Mouse (Mus musculus) limb, embryonic 10.5 days (tissue): ENCODE measurements at regions not wholly inside any gene's neighbourhood (a gene's known extent, or its start where the extent isn't known, plus 50 kb on each side); places are given as distances from the start of the nearest gene placed in this dataset.

ENCODE experiments used
- DNase-seq: peaks from one replicate; pipeline ENCODE4 v3.0.0-alpha.2; 2017; ENCODE audit warnings: low spot score
- H3K27ac ChIP-seq: fragments of 300-500 bp; sonication (generic); 2 replicates; pipeline ENCODE4 v1.5.1; 2016; ENCODE audit warnings: mild to moderate bottlenecking
- H3K27me3 ChIP-seq: fragments of 300-500 bp; sonication (generic); 2 replicates; pipeline ENCODE4 v1.6.1; 2016; ENCODE audit warnings: low read depth, mild to moderate bottlenecking; ENCODE audit not compliant: poor library complexity, severe bottlenecking
- H3K36me3 ChIP-seq: fragments of 300-500 bp; sonication (generic); 2 replicates; pipeline ENCODE4 v1.6.1; 2016; ENCODE audit warnings: mild to moderate bottlenecking, moderate library complexity
- H3K4me1 ChIP-seq: fragments of 300-500 bp; sonication (generic); 2 replicates; pipeline ENCODE4 v1.6.1; 2016
- H3K4me3 ChIP-seq: fragments of 300-500 bp; sonication (generic); 2 replicates; pipeline ENCODE4 v1.5.1; 2016; ENCODE audit warnings: mild to moderate bottlenecking, moderate library complexity
- H3K9me3 ChIP-seq: fragments of 300-500 bp; sonication (generic); replicated peaks from 2 replicates; pipeline ENCODE4 v1.6.1; 2016; ENCODE audit warnings: mild to moderate bottlenecking
- WGBS: fragments of 180-500 bp; shearing (Covaris S2); methylation state at CpG from one replicate; pipeline ENCODE4 v1.1.7; 2016; 5-methylcytosine and 5-hydroxymethylcytosine counted together

DNA sequence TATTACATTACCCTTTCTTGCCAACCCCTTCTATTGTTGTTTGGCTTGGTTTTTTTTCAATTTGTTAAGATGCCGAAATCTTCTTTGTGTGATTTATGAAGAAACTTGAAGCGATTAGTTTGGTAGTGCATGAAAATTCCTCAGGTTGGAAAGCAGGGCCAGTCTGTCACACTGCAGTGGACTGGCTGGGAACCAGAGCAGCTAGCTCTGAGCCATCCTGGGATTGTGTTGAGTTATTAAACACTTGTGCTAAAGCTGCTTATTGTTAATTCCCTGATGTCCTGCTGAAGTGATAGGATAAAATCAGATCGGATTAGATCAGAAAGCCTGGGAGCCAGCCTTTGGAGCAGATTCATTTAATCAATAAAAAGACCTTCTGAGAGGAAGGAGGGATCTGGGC, 180.4 kb upstream of the Tle1 start:
- no peaks in the 10 kb centered on the region for H3K36me3 ChIP-seq
- no peak overlapping the region for H3K27ac ChIP-seq
- no peak overlapping the region for H3K4me3 ChIP-seq
- H3K9me3 ChIP-seq: no peaks in the 10 kb centered on the region
- no peaks in the 10 kb centered on the region for H3K27me3 ChIP-seq
- peaks cover 5% of the 10 kb centered on the region; the same call in 1 of the 2 replicates for H3K4me1 ChIP-seq
- DNase-seq: no peak
- WGBS: 80% methylated on average over 3 of the region's 3 CpGs

DNA sequence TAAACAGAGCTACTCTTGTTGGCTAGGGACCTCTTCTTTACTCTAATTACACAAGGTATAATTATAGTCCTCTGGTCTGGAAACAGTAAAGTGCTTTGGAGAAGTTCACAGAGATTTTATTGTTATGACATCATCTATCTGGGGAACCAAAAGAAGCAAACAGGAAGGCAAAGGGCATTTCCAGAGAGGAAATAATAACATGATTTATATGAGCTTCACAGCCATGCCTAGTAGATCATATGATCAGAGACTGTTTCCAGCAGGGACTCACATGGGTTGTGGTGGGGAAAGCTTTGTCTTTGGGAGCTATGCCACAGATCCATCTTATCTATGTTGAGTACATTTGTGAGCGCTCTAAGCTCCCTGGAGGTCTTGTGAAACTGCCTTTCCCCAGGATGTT, 178.8 kb upstream of the Tle1 start:
- H3K36me3 ChIP-seq: no peaks in the 10 kb centered on the region
- no peaks in the 10 kb centered on the region for H3K9me3 ChIP-seq
- WGBS: 93% methylated on average over 1 of the region's 1 CpGs
- no peak for DNase-seq
- H3K27me3 ChIP-seq: no peaks in the 10 kb centered on the region
- no peak overlapping the region for H3K4me3 ChIP-seq
- no peak overlapping the region for H3K27ac ChIP-seq
- 0 out of 2 replicates have a peak, but pooled peaks cover 2% of the 10 kb centered on the region for H3K4me1 ChIP-seq

DNA sequence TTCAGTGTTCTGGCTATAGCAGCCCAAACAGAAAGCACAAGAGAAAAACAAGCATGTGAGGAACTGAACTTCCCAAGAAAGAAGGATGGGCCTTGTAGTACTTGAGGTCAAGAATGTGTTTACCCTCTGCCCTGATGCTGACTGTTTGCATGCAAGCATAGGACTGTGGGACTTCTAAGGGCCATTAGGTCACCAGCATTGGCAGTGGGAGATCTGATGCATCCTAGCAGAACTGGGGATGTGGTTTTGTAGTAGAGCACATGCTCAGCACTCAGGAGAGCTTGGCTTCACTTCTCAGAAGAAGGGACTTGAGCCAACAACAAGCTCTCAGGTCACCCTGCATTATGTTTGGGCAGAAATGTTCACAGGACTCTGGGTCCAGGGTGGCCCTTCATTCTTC, 178.3 kb upstream of the Tle1 start:
- no peaks in the 10 kb centered on the region for H3K36me3 ChIP-seq
- 0 out of 2 replicates have a peak, but pooled peaks cover 2% of the 10 kb centered on the region for H3K4me1 ChIP-seq
- H3K9me3 ChIP-seq: no peaks in the 10 kb centered on the region
- no peak overlapping the region for H3K4me3 ChIP-seq
- DNase-seq: no peak
- H3K27ac ChIP-seq: no peak overlapping the region
- H3K27me3 ChIP-seq: no peaks in the 10 kb centered on the region

DNA sequence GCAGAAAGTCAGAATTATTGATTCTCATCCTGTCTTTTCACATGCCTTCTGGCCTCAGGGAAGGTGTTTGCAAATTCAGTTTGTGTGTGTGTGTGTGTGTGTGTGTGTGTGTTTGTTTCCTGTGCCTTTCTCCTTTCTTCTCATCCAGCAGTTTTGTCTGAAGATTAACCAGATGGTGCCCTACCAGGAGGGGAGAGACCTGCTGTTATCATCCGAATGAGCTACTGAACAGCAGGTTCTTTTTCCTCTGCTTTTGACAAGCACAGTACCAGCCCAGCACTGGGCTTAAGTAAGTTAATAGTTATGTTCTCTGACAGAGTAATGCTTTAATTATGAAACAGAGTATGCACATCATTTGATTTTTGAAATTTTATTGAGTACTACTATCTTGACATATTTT, 176.8 kb upstream of the Tle1 start:
- Histone ChIP-seq H3K36me3 (no peaks in the 10 kb centered on the region), H3K27me3 (no peaks in the 10 kb centered on the region), H3K9me3 (no peaks in the 10 kb centered on the region), H3K4me3 (no peak overlapping the region), H3K4me1 (no peaks in the 10 kb centered on the region), H3K27ac (no peak overlapping the region)
- DNase-seq: no peak
- 68% methylated on average over 1 of the region's 1 CpGs for WGBS

DNA sequence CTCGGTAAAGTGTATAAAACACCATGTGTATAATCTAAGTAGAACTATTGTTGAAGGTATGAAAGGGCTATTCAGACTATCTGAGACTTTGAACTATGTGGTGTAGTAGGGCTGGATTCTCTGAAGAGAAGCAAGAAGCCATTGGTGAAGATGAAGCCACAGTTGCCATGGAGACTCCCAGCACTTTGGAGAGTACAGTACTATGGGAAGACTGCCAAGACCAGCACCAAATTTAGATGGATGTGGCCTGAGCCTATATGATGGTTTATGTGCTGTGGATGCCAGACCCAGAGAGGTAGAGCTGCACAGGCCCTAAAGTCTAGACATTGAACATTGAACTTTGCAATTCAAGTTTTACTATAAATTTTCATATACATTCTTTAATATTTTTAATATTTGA, 151.3 kb upstream of the Tle1 start:
- H3K27me3 ChIP-seq: no peaks in the 10 kb centered on the region
- no peaks in the 10 kb centered on the region for H3K36me3 ChIP-seq
- H3K4me3 ChIP-seq: no peak overlapping the region
- DNase-seq: no peak
- no peak overlapping the region for H3K27ac ChIP-seq
- WGBS: 81% methylated on average over 1 of the region's 1 CpGs
- no peaks in the 10 kb centered on the region for H3K4me1 ChIP-seq
- H3K9me3 ChIP-seq: no peaks in the 10 kb centered on the region

DNA sequence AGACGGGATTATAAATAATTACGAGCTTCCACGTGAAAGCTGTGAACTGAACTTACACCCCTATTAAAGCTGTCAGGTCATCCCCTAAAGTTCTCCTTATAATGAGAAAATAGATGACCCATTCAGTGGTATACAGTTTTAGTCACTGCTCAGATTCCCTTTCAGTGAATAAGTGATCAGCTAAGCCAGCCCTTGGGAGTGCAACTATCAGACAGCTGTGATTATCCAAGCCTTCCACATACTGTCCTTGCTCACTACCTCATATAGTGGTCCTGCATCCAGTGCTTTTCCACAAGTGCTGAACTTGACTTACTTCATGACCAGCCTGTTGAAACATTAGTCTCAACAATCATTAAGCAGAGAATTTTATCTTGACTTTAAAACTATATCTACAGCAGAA, 131.2 kb upstream of the Tle1 start:
- no peak for DNase-seq
- Histone ChIP-seq H3K36me3 (no peaks in the 10 kb centered on the region), H3K27me3 (no peaks in the 10 kb centered on the region), H3K9me3 (no peaks in the 10 kb centered on the region), H3K27ac (no peak overlapping the region), H3K4me1 (no peaks in the 10 kb centered on the region), H3K4me3 (no peak overlapping the region)
- WGBS: 66% methylated on average over 3 of the region's 3 CpGs

DNA sequence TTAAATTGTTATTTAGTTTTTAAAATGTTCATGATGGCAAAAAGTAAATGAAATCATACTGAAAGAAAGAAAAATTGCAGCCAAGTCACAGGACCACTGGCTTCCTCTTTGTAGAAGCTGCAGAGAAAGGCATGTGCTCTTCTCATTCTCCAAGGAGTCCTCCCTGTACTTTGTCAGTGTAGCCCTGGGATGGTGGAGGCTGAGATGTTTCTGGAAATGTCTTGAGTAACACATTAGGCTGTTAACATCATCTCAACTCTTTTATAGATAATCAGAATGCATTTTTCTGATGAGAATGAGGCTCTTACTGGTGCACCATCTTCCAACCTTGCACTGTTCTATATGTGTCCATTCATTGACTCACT, 128.3 kb upstream of the Tle1 start:
- Histone ChIP-seq H3K9me3 (no peaks in the 10 kb centered on the region), H3K27me3 (no peaks in the 10 kb centered on the region), H3K36me3 (no peaks in the 10 kb centered on the region), H3K4me1 (no peaks in the 10 kb centered on the region), H3K4me3 (no peak overlapping the region), H3K27ac (no peak overlapping the region)
- DNase-seq: no peak

DNA sequence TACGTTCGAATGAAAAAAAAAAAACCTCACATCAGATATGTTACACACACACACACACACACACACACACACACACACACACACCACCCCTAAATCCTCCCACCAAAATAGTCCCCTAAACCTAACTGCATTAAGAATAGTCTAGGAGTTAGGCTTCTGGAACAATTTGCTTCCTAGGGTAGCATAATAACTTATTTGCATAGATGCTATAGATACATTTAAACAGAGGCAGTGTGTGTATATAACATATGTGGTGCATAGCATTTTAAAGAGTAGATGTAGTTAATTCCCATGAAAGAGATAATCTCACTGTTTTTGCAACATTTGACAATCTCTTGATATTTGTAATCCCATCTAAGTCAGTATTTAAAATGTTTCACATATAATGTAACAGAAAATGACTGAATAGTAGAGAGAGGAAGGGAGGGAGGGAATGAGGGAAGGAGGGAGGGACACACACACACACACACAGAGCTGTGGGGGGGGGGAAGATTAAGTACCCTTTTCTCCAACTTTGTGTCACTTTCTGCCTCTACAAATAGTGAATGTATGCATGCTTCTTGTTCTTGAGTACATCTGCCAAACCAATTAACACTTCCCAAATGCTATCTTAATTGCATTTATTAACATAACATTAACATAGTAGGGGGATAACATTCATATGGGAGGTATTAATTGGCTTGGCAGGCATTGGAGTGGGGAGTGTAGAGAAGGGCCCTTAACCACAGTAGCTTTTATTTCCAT, 127.7 kb upstream of the Tle1 start:
- WGBS: 94% methylated on average over 2 of the region's 2 CpGs
- H3K27me3 ChIP-seq: no peaks in the 10 kb centered on the region
- H3K4me3 ChIP-seq: no peak overlapping the region
- H3K4me1 ChIP-seq: no peaks in the 10 kb centered on the region
- no peak for DNase-seq
- H3K27ac ChIP-seq: no peak overlapping the region
- no peaks in the 10 kb centered on the region for H3K36me3 ChIP-seq
- no peaks in the 10 kb centered on the region for H3K9me3 ChIP-seq

DNA sequence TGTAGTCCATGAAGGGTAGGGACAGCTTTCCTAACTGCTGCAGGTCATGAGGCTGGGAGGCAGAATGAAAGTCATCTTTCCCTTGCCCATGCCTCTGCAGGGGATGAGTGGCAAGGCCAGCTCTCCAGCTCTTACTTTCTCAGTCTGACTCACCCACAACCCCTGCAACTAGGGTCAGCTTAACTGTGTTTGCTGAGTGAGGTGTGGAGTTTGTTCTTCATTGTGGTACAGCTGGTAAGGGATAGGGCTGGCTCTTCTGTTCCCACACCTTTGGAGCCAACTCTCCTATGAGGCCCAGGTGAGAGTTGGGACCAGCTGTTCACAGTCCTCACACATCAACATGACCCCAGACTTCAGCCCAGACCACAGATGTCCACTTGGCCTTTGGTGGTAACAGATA, 124.2 kb upstream of the Tle1 start:
- Histone ChIP-seq H3K4me1 (no peaks in the 10 kb centered on the region), H3K9me3 (no peaks in the 10 kb centered on the region), H3K4me3 (no peak overlapping the region), H3K27ac (no peak overlapping the region), H3K27me3 (no peaks in the 10 kb centered on the region), H3K36me3 (no peaks in the 10 kb centered on the region)
- DNase-seq: no peak

DNA sequence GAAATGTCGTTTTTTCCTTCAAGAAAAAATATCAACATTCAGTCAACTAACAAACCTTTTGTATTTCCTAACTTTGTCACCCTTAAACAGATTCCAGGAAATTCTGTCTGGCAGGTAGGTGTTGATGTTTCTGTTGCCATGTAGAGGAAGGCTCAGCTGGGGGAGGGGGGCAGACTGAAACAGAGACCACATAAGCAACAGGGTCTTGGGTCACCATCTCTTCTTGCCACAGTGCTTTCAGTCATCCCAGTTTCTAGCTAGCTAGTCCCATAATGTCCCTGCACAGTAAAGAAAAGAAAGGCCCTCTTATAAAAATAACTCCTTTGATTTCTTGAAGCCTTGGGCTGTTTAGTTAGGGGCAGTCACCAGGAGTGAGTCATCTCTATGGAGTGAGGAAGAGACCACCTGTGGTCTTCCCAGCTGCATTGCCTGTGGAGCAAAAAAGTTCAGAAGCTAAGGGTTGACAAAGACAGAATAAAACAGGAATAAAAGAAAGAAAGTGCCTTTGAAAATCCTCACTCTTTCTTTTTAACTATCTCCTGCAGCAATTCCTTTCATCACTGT, 84.5 kb upstream of the Tle1 start:
- Histone ChIP-seq H3K36me3 (no peaks in the 10 kb centered on the region), H3K4me1 (0 out of 2 replicates have a peak, but pooled peaks cover 3% of the 10 kb centered on the region), H3K9me3 (no peaks in the 10 kb centered on the region), H3K27ac (no peak overlapping the region), H3K27me3 (no peaks in the 10 kb centered on the region), H3K4me3 (no peak overlapping the region)
- whole genome bisulfite sequencing: 54% methylated on average over 1 of the region's 1 CpGs
- DNase-seq: no peak

DNA sequence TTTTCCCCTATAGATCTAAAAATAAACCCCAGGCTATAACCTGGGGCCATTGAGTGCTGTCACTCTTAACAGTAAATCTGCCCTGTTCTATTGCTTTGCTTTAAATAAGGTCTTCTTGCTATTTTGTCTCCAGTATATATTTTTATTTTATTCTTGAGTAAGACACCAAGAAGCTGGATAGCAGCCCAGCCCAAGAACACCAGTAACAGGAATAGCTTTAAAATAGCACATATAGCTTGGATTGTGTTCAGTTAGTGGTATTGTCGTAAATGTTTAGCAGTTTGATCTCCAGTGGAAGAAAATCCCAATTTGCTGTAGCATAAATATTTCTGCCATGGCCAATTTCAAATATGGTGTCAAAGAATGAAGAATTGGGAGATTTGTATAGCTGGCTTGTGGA, 49.8 kb upstream of the Tle1 start:
- no peak for DNase-seq
- H3K4me3 ChIP-seq: no peak overlapping the region
- H3K4me1 ChIP-seq: no peaks in the 10 kb centered on the region
- no peak overlapping the region for H3K27ac ChIP-seq
- H3K36me3 ChIP-seq: no peaks in the 10 kb centered on the region
- WGBS: 85% methylated on average over 1 of the region's 1 CpGs
- no peaks in the 10 kb centered on the region for H3K27me3 ChIP-seq
- H3K9me3 ChIP-seq: no peaks in the 10 kb centered on the region
